Mouse (Mus musculus) myocyte (in vitro differentiated cells): Measurements from ENCODE around the gene Gm44973. TPM values are rescaled to one million over a fixed set of nuclear protein-coding genes. Genes with fewer than 3 reads are reported as not detected.
A peak's percentile ranks its signal among the peaks of the same experiment; 100 is the strongest.

ENCODE experiments used
- H3K27me3 ChIP-seq: one replicate; pipeline ENCODE4 v1.6.1; 2011; ENCODE audit not compliant: control insufficient read depth, insufficient read depth, insufficient read length
- H3K36me3 ChIP-seq: one replicate; pipeline ENCODE4 v1.6.1; 2011; ENCODE audit not compliant: control insufficient read depth, insufficient read depth
- H3K4me2 ChIP-seq: one replicate; pipeline ENCODE4 v1.6.1; 2011; ENCODE audit warnings: low read depth, control low read depth
- H3K4me3 ChIP-seq: one replicate; pipeline ENCODE4 v1.5.1; 2011; ENCODE audit warnings: mild to moderate bottlenecking, control low read depth, moderate library complexity
- H3K79me2 ChIP-seq: one replicate; pipeline ENCODE4 v1.6.1; 2011; ENCODE audit not compliant: control insufficient read depth, insufficient read depth
- H3ac ChIP-seq: one replicate; pipeline ENCODE4 v1.6.1; 2011; ENCODE audit not compliant: control insufficient read depth, insufficient read length
- CEBPB ChIP-seq: IDR thresholded peaks from 2 replicates; pipeline ENCODE4 v1.6.1; 2011; ENCODE audit warnings: mild to moderate bottlenecking, moderate library complexity; ENCODE audit not compliant: poor library complexity, insufficient read depth, severe bottlenecking
- E2F4 ChIP-seq: IDR thresholded peaks from one replicate; pipeline ENCODE4 v1.6.1; 2011; ENCODE audit warnings: mild to moderate bottlenecking, control low read depth, moderate library complexity; ENCODE audit not compliant: insufficient read depth
- MAX ChIP-seq: IDR thresholded peaks from one replicate; pipeline ENCODE4 v1.6.1; 2011; ENCODE audit warnings: low read depth, mild to moderate bottlenecking, control low read depth
- MYOD1 ChIP-seq, 3 experiments: IDR thresholded peaks; one replicate each; pipeline ENCODE4 v1.6.1; 2011; ENCODE audit warnings: control low read depth in 2 of 3, low read depth in 2 of 3, mild to moderate bottlenecking in 2 of 3, moderate library complexity in 1 of 3; ENCODE audit not compliant: insufficient read length in 2 of 3, control insufficient read depth in 1 of 3
- MYOG ChIP-seq, 3 experiments: IDR thresholded peaks; one replicate each; pipeline ENCODE4 v1.6.1; 2011; ENCODE audit warnings: control low read depth in 2 of 3, low read depth in 2 of 3, mild to moderate bottlenecking in 2 of 3; ENCODE audit not compliant: insufficient read length in 2 of 3, control insufficient read depth in 1 of 3, insufficient read depth in 1 of 3
- POLR2A ChIP-seq: IDR thresholded peaks from one replicate; pipeline ENCODE4 v1.6.1; 2011; ENCODE audit warnings: low read depth, mild to moderate bottlenecking, control low read depth, moderate library complexity; ENCODE audit not compliant: insufficient read length
- POLR2AphosphoS2 ChIP-seq: IDR thresholded peaks from one replicate; pipeline ENCODE4 v1.6.1; 2011; ENCODE audit warnings: low read depth, control low read depth; ENCODE audit not compliant: insufficient read length
- REST ChIP-seq: IDR thresholded peaks from one replicate; pipeline ENCODE4 v1.6.1; 2011; ENCODE audit warnings: mild to moderate bottlenecking, control low read depth, moderate library complexity; ENCODE audit not compliant: insufficient read depth, insufficient read length
- SRF ChIP-seq: IDR thresholded peaks from one replicate; pipeline ENCODE4 v1.6.1; 2011; ENCODE audit warnings: low read depth; ENCODE audit not compliant: control insufficient read depth, insufficient read length
- TCF12 ChIP-seq: IDR thresholded peaks from one replicate; pipeline ENCODE4 v1.6.1; 2011; ENCODE audit warnings: mild to moderate bottlenecking, control low read depth; ENCODE audit not compliant: poor library complexity, insufficient read depth, severe bottlenecking
- TCF3 ChIP-seq: IDR thresholded peaks from one replicate; pipeline ENCODE4 v1.6.1; 2011; ENCODE audit warnings: low read depth, control low read depth; ENCODE audit not compliant: insufficient read length
- USF1 ChIP-seq: IDR thresholded peaks from one replicate; pipeline ENCODE4 v1.6.1; 2011; ENCODE audit warnings: low read depth, mild to moderate bottlenecking, control low read depth, moderate library complexity
- polyA plus RNA-seq: library from polyadenylated mRNA; unstranded; fragments of >200 nt; fragmentation: generic; extraction: Trizol; gene quantifications from one replicate; pipeline ENCODE4 v1.2.1, GENCODE M21; 2012; ENCODE audit warnings: missing spikeins

The Gm44973 gene
- polyA plus RNA-seq, 1 experiment, result not detected

- Histone ChIP-seq H3K36me3 (no peaks in the 10 kb centered on the region), H3K27me3 (peaks cover 6% of the 10 kb centered on the region), H3ac (peak within 1 kb of the TSS; percentile 17), H3K79me2 (peaks cover 7% of the 10 kb centered on the region), H3K4me2 (peak within 1 kb of the TSS; percentile 87), H3K4me3 (peak within 1 kb of the TSS; percentile 63)
- no peak for TF ChIP-seq MYOD1 (IDR thresholded peaks at IDR 0.05; ENCODE audit: control insufficient read depth in 1 of 3, insufficient read length in 2 of 3, low read depth in 2 of 3)
- TF ChIP-seq POLR2A, result peak; percentile 66
- TF ChIP-seq SRF, result no peak
These were observed 36.2 kb downstream of the Gm44973 start, which contains the start of gene Zfp580 for GRCm38 (mm10) chr7:5051193-5052192. Gene Zfp580 (plus strand): TSS chr7:5051538.

- peak overlapping the region; percentile 63 for H3K4me3 ChIP-seq
- H3K27me3 ChIP-seq, result peaks cover 13% of the 10 kb centered on the region
- H3K36me3 ChIP-seq, result no peaks in the 10 kb centered on the region
- peak overlapping the region; percentile 86 for H3K4me2 ChIP-seq
- H3ac ChIP-seq, result peak overlapping the region; percentile 17
- H3K79me2 ChIP-seq, result peaks cover 7% of the 10 kb centered on the region
- no peak for TF ChIP-seq POLR2AphosphoS2
- TF ChIP-seq TCF12, result no peak
- TF ChIP-seq USF1, result no peak
- TF ChIP-seq POLR2A, result no peak
- TF ChIP-seq E2F4, result no peak
- TF ChIP-seq MAX, result no peak
- no peak for TF ChIP-seq TCF3
- TF ChIP-seq REST, result no peak
- no peak for TF ChIP-seq MYOD1 (IDR thresholded peaks at IDR 0.05; ENCODE audit: control insufficient read depth in 1 of 3, insufficient read length in 2 of 3, low read depth in 2 of 3)
- TF ChIP-seq MYOG (IDR thresholded peaks at IDR 0.05; ENCODE audit: control insufficient read depth in 1 of 3, insufficient read depth in 1 of 3, insufficient read length in 2 of 3, low read depth in 2 of 3), result no peak
- TF ChIP-seq SRF, result no peak
- TF ChIP-seq CEBPB, result no peak
These were observed 37.1 kb downstream of the Gm44973 start for GRCm38 (mm10) chr7:5052438-5052837.

DNA sequence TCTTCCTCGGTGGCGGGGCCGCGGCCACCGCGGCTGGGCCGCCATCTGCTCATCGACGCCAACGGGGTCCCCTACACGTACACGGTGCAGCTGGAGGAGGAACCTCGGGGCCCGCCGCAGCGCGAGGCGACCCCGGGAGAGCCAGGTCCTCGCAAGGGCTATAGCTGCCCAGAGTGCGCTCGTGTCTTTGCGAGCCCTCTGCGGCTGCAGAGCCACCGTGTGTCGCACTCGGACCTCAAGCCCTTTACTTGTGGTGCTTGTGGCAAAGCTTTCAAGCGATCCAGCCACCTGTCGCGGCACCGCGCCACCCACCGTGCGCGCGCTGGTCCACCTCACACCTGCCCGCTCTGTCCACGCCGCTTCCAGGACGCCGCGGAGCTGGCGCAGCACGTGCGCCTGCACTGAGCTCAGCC is 37.6 kb downstream of the Gm44973 start:
- H3K4me2 ChIP-seq, result no peak overlapping the region
- no peak for TF ChIP-seq TCF12
- TF ChIP-seq POLR2AphosphoS2, result peak; percentile 51
- H3K36me3 ChIP-seq, result no peaks in the 10 kb centered on the region
- H3K79me2 ChIP-seq, result peaks cover 7% of the 10 kb centered on the region
- H3K4me3 ChIP-seq, result no peak overlapping the region
- H3K27me3 ChIP-seq, result peaks cover 13% of the 10 kb centered on the region
- H3ac ChIP-seq, result no peak overlapping the region

- peaks cover 13% of the 10 kb centered on the region for H3K27me3 ChIP-seq
- no peaks in the 10 kb centered on the region for H3K36me3 ChIP-seq
- H3K4me2 ChIP-seq, result no peak overlapping the region
- H3ac ChIP-seq, result no peak overlapping the region
- peaks cover 7% of the 10 kb centered on the region for H3K79me2 ChIP-seq
- TF ChIP-seq POLR2A, result no peak
- no peak for TF ChIP-seq POLR2AphosphoS2
- TF ChIP-seq CEBPB, result no peak
- no peak for TF ChIP-seq E2F4
- no peak for TF ChIP-seq MYOG (IDR thresholded peaks at IDR 0.05; ENCODE audit: control insufficient read depth in 1 of 3, insufficient read depth in 1 of 3, insufficient read length in 2 of 3, low read depth in 2 of 3)
- TF ChIP-seq SRF, result no peak
- no peak for TF ChIP-seq TCF12
- H3K4me3 ChIP-seq, result no peak overlapping the region
These were observed 38.3 kb downstream of the Gm44973 start for GRCm38 (mm10) chr7:5053456-5054179.

GRCm38 (mm10) chr7:5056651-5057263 is 41.5 kb downstream of the Gm44973 start:
- Histone ChIP-seq H3K36me3 (no peaks in the 10 kb centered on the region), H3K4me2 (no peak overlapping the region), H3K4me3 (no peak overlapping the region), H3ac (no peak overlapping the region), H3K79me2 (peaks cover 7% of the 10 kb centered on the region), H3K27me3 (peaks cover 13% of the 10 kb centered on the region)
- TF ChIP-seq MAX, result no peak
- no peak for TF ChIP-seq E2F4
- TF ChIP-seq MYOD1 (IDR thresholded peaks at IDR 0.05; ENCODE audit: control insufficient read depth in 1 of 3, insufficient read length in 2 of 3, low read depth in 2 of 3), result no peak
- no peak for TF ChIP-seq MYOG (IDR thresholded peaks at IDR 0.05; ENCODE audit: control insufficient read depth in 1 of 3, insufficient read depth in 1 of 3, insufficient read length in 2 of 3, low read depth in 2 of 3)
- TF ChIP-seq SRF, result no peak
- TF ChIP-seq REST, result no peak
- no peak for TF ChIP-seq POLR2A
- no peak for TF ChIP-seq TCF3
- TF ChIP-seq USF1, result no peak
- TF ChIP-seq TCF12, result no peak
- no peak for TF ChIP-seq POLR2AphosphoS2
